Mouse (Mus musculus): ENCODE results near the gene Nim1k.
"Not testable (repeated sequence)": the region's sequence is repeated elsewhere in the genome, so short reads cannot be mapped to it uniquely, and the experiment has no call there.

Nim1k gene

DNA sequence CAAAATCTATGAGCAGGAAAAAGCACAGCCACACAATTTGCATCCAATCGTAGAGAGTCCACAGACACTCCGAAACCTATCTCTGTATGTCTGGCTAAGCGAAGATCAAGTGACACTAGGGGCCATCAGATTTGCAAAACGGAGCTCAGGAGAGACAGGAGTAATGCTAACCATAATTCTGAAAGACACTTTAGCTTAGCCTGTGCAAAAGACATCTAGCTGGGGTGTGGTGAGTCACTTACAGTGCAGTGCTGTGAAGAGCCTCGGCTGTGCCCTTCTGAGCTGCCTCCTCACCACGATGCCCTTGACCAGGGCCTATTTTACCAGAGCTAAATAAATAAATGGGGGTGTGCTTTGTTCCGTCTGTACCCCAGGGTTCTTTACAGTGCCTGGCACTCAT, 26.3 kb downstream of the Nim1k start:
- no peak for DNase-seq (ENCODE audit: low read depth, low spot score)

DNA sequence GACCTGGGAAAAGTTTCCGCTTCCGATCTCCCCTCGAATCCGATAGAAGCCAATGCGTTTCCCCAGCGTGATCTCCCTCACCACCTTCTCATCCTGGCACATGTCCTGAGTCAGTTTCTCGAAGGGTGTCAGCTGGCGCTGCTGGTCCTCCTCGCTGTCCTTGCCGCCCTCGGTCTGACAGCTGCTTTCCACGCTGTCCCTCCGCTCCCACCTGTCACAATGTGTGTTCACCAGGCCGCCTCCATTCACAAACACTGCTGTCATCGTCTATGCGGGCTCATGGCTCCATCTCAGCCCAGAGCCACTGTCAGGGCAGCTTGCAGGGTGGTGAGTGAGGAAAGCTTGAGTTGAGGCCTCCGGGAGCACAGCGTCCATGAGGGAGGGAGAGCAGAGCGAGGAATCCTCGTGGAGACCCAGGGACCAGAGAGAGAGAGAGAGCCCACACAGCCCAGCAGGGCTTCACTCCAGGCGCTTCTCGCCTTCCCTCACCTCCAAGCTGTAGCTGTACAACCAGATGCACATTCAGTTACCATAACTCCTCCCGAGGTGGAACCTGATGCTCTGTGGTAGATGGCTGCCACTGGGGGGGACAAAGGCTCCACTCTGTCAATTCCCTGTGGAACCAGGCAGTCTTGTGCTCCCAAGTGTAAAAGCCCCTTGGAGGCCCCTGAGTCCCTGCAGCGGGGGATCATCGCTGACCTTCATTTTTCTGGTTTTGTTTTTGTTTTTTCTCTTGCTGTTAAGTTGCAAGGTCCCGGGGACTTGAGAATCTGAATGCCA, 27.9 kb downstream of the Nim1k start:
- no peak for DNase-seq (ENCODE audit: low read depth, low spot score)

DNA sequence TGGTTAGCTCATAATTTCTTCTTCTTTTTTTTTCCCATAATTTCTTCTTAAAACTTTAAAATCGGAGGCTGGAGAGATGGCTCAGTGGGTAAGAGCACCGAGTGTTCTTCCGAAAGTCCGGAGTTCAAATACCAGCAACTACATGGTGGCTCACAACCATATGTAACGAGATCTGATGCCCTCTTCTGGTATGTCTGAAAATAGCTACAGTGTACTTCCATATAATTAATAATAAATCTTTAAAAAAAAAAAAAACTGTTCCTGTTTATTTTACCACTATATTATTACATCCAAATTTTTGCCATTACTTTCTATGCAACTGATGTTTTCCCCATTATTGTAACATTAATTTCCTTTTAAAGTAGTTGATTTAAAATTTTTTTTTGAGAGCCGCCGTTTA, 31.1 kb downstream of the Nim1k start:
- no peak for DNase-seq (ENCODE audit: low read depth, low spot score)

DNA sequence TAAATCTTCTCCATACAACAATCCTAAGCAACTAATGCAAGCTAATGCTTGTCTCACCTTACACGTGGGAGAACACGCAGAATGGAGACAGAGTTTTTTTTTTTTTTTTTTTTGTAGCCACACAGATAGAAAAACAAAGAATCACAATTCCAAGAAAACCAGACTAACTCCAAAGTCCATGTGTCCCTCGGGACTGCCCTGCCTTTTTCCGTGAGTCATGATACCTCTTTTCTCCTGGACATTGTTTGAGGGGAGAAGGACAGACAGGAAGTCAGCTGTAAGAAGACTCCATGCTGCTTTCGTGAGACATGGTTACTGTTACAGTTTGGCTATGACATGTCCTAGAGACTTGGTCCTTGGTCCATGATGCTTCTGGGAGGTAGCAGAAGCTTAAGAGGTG, 32.3 kb downstream of the Nim1k start:
- no peak for DNase-seq (ENCODE audit: low read depth, low spot score)

DNA sequence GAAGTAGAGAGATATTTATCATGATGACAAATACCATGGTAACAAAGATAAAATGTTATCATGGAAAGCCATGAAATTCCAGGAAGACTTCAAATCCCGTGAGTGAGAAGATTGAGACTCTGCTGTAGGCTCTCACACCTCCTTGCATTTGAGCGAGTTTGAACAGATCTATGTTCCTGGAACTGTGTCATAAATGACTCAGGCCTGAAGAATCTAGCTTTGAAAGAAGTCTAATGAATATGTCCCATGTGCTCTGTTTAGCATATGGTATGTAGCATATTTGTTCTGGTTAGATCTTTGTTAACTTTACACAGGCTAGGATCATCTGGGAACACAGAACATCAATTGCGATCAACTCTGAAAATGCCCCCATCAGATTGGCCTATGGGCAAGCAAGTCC, 33.2 kb downstream of the Nim1k start:
- DNase-seq (ENCODE audit: low read depth, low spot score) = no peak

DNA sequence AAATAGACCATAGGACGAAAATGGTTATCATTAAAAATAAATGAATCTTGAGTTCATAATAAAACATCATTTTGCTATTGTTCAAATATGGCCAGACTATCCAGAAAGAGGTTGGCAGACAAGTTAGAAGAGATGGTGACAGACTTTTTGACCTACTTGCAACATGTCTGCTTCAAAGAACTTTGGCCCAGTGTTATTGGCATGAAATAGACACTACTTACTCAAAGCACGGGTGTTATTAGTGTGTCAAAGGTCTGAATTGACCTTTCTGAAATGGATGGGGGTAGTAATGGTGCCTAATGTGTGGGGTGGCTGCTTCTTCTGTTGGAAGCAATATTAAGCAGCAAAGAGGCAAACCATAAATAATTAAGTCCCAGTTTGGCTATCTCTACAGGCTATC, 39.6 kb downstream of the Nim1k start:
- DNase-seq (ENCODE audit: low read depth, low spot score) = no peak

DNA sequence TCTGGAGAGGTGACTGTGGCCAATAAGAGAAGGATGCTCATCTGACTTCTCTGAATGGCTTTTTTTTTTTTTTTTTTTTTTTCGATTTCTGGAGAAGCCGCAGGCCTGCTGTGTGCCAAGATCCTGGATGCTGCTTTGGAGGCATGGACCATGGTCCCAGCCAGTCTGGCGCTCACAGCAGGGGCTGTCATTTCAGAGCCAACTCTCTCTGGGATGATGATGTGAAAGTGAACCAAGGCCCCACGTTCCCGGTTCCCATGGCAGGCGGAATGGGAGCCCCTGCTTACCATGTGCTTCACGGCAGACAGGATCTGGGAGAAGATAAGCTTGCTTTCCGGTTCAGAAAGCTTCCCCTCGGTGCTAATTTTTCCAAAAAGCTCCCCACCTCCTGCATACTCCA, 41.9 kb downstream of the Nim1k start:
- DNase-seq (ENCODE audit: low read depth, low spot score) = no peak

DNA sequence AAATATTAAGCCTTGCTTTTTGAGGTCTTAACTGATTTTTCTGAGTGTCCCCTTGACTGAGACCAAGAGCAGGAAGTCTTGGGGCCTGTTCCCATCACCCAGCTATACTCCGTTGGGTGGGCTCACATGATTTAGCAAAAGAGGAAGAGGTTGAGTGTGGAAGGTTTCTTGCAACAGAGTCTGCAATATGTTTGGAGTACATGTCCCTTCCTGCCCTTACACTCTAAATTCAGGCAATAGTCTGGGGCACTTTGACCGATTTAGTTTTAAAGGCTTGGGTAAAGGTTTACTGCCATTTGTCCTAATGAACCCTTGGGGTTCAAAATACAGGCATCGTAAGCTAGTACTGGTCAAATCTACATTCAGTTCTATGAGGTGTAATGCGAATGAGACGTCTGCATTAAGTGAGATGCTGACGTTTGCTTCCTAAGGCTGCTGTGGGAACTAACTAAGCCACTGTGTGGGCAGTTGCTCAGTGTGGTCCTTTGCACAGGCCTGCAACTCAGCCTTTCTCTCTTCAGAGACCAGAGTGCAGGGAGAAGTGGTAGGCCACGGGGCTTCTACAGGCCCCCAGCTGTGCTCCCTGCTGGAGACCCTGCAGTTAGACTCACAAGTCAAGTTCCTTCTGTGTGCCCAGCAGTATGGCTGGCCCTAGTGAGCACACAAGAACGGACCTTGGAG, 42.4 kb downstream of the Nim1k start:
- DNase-seq (ENCODE audit: low read depth, low spot score) = no peak

DNA sequence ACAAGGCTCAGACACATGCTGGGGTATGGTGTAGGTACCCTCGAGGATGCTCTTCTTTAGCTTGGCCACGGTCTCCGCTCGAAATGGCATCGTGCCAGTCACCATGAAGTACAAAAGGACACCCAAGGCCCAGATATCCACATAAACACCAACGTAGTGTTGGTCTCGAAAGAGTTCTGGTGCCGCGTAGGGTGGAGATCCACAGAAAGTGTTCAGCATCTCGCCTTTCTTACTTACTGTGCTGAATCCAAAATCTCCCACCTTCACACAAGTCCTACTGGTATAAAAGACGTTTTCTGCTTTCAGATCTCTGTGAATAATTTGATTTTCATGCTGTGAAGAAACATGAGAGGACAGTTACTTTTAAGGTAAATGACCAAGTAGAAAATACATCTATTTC, 43.2 kb downstream of the Nim1k start:
- no peak for DNase-seq (ENCODE audit: low read depth, low spot score)

DNA sequence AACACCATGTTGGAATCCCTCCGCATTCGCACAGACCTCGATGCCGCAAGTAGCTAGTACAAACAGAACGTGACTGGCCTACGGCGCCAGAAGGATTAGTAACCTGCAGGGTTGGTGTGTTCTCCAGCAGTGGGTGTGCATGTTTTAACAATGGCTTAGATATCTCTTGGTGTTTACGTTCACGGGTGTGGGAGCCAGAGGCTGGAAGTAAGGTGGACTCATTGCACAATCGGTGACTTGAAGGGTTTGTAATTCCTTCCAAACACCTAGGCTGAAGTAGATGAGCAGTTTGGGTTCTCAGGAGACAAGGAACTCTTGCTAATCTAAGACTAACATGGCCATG, 45.4 kb downstream of the Nim1k start:
- DNase-seq (ENCODE audit: low read depth, low spot score) = no peak

DNA sequence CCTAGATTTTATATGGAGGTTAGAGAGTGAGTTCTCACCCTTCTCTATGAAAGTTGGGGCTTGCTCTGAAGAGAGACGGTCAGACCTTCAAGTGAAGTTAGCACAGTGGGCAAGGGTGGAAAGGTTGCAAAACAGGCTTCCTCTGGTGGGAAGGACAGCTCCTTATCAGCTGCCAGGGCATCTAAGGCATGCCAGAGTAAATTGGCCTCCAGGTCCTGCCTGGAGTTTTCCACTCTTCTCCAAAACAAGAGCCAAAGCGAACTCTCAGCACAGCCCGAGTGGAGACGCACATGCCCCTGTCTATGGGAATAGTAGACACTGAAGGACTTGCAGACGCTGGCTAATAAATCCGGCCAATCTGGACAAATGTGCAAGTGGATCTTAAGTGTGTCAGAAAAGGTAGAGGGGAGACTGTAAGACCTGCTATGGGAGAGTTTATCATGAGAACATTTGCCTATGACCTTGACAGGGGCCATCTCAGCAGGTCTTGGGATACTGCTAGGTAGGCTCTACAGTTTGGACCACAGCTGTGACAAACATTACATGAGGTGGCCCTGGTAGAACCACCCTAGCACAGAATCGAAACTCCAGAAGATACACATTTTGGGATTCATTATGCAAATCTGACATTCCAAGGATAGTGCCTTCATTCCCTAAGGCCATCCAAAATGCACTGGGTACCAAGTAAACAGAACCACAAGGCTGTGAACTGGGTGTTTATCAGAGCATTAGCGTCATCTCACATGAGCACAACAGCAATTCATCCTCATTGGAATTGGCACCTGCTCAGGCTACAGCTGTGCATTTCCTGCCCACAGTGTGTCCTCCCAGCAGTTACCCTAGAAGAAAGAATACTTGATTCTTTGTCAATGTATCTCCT, 46.1 kb downstream of the Nim1k start:
- DNase-seq (ENCODE audit: low read depth, low spot score) = no peak

DNA sequence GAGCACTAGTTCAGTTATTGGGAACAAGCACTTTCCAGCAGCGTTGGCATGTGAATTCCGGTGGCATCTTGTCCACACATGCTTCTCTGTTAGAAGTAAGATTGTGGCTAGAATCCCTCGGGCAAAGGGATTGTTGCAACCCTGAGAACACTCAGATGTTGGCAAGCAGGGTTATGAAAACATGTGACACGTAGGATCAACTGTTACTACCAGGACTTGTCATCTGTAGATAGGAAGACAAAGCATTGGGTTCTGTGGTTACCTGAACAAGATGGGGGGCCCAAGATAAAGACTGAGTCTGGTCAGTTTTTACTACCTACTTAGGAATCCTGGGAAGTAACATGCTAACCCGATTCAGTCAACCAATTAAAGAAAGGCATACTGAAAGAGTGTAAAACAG, 46.7 kb downstream of the Nim1k start:
- DNase-seq (ENCODE audit: low read depth, low spot score) = no peak

DNA sequence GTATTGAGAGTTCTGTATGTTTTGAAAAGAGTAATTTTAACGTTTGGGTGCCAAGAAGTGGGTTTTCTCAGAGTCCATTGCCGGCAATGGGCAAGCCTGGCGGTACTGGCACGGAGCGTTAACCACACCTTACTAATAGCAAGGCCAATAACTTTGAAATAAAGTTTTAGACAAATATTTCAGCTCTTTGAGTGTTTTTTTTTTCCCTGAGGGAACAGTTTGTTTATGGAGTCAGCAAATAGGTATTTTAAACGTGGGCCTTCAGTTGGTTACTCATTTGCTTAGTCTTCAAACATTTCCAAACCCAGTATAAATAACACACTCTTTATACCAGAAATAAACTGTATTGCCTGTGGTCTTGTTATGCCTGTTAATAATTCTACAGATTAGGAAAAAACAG, 47.8 kb downstream of the Nim1k start:
- DNase-seq (ENCODE audit: low read depth, low spot score) = no peak

DNA sequence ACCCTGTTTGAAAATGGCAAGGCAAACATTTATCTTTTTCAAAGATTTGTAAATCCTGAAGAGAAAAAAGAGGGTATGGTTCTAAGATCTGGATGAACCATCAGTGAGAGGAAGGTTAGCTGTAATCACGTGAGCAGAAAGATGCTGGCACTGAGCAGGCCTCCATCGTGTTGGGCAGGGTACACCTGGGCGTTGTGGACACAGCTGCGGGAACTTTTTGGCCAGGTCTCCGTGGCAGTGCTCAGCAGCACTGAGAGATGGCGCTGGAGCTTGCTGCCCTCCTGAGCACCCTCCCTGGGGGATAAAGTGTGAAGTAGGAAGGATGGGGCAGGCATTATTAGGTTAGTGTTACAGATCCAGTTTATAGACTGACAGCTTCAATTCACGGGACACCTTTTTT, 48.7 kb downstream of the Nim1k start:
- no peak for DNase-seq (ENCODE audit: low read depth, low spot score)

DNA sequence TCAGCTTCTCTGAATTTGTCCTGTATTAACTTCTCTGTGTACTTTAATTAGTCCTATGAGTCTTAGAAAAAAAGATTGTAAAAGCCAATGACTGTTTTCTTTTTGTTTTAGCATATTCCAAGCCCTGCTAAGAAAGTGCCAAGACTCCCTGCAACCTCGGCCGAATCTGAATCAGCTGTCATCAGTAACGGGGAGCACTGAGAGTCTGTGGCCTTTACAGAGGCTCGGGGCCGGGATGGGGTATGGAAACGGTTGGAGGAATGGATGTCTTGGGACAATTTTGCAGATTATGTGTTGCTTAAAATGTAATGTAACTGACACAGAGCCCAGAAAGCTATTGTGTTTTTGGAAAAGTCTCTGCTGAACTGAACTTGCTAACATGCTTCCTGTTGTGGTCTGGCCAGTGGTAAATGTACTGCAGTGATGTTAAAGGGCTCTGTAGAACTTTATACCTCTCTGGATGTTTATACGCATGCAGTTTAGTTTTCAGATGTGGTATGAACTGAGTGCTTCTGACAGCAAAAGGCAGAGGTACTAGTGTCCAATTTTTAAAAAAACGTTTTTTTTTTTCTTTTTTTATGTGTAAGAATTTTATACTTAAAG, 49.3 kb downstream of the Nim1k start:
- not testable (repeated sequence) for DNase-seq (ENCODE audit: low read depth, low spot score)

DNA sequence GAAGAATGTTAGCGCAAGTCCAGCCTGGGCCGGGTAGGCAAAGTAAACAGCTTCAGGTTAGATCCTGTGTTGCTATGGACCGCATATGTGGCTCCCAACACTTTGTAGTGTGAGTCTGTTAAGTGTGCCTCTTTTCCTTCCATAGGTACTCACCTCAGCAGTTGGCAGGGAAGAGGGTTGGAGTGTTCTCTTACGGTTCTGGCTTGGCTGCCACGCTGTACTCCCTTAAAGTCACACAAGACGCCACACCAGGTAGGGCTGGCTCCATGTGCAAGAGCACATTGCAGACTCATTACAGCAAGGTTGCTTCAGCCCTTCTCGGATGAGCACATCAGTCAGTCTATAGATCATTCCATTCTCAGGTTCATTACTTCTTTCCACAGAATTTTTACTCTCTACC, 51.4 kb downstream of the Nim1k start:
- DNase-seq (ENCODE audit: low read depth, low spot score) = no peak

DNA sequence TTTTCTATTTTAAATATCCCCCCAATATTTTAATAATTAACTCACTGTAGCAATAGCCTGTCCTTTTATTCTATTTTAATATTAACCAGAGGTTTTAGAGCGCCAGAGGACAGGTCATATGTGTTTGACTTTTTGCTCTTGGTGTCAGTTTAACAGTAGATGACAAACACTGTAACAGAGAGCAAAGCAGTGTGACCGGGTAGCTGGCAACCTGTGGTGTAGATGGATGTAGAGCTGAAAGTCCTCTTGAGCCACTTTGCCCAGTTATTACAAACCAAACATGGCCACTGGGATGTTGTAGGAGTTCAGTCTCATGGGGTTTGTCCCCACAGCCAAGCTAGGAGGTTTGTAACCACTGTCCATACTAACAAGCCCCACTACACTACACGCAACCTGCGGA, 57.2 kb downstream of the Nim1k start:
- DNase-seq (ENCODE audit: low read depth, low spot score) = no peak

DNA sequence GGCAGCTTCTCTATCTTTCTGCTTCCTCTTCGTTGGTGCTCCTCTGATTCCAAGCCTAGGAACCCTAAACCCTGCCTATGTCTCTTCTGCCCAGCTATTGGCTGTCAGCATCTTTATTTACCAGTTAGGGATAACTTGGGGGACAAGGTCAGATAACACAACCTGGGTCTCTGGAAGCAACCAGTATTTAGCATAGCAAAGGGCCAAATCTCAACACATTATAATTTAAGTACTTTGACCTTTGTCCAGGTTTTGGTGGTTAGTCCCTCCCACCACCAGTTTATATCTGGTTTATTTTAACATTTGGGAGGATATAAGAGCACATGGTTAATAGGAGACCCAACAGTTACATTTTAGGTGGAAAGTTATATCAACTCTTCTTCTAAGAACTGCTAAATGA, 59.2 kb downstream of the Nim1k start:
- no peak for DNase-seq (ENCODE audit: low read depth, low spot score)

DNA sequence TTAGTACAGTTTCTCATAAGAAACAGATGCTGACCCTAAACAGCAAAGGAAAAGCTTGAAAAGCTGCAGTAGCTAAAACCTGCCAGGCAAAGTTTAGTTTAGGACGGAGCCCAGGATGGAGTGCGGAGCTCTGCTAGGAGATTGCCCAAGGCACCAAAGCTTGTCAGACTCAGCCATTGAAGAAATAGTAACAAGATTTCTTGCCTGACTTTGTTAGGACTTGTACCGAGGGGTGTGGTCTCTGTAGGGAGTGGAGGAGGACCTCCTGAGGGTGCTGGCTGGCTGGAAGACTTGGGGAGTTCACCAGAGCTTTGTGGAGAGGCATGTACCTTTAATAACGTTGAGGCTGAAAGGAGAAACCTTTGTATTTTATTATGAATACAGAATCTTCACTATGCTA, 60.0 kb downstream of the Nim1k start:
- DNase-seq (ENCODE audit: low read depth, low spot score) = no peak

DNA sequence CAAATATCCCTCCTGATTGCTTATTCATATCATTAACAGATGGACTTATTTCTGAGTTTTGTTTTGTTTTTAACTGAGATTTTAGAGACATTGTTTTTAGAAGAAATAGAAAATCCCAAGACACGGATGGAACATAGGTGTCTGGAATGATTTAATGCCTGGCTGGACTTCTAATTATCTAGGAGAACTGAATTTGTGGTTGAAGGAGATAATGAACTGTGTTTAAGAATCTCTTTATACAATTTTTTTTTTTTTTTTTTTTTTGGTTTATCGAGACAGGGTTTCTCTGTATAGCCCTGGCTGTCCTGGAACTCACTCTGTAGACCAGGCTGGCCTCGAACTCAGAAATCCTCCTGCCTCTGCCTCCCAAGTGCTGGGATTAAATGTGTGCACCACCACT, 63.7 kb downstream of the Nim1k start:
- DNase-seq (ENCODE audit: low read depth, low spot score) = not testable (repeated sequence)

DNA sequence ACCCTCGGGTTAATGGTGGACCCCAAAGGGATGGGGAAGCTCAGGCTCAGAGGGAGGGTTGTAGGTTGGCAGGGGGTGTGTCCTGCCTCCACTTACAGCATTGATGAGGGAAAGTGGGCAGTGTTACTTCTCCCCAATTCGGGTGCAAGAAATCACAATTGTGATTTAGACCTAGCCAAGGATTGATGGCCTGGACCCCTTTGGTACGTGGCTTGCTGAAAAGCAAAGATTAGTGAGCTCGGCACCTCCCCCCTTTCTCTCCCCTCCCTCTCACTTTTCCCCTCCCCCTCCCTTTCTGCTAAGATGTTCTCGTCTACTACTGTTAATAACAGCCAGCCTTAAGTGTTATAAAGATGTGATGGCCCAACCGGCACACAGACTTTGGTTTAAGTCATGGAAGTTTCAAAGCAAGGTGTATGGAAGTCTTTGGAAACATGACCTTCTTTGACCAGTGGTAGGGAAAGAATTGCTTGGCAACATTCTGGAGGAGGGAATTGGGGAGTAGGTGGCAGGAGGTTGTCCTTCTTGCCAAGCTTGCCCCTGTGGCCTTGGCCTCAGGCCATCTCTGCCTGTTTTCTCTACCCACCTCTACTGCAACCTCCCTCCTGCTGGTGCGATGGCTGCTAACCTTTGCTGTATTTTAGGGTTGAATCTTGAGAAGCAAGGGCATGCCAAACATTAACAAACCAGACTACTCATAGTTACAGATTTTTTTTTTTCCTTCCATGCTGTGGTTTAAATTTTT, 64.6 kb downstream of the Nim1k start:
- DNase-seq (ENCODE audit: low read depth, low spot score) = no peak

Measured in forelimb bud, embryonic 11.5 days (tissue).